Mouse (Mus musculus): Measurements from ENCODE around the gene Cox4i2.

The Cox4i2 gene

DNA sequence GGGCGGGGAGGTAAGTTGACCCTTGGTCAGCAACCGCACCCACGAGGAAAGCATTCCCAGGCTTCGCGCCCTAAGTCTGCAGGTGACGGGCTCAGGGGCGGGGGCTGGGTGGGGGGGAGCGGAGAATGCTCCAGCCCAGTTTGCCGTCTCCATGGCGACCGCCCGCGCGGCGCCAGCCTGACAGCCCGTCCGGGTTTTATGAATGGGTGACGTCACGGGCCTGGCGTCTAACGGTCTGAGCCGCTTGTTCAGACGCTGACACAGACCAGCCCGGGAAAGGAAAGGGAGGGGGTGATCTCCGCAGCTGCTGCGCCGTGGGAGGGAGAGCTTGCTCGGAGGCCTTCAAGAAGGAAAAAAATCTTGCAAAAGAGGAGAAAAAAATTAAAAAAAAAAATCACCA lies 19.0 kb upstream of the Cox4i2 start:
- DNase-seq (ENCODE audit: low spot score in 2 of 2): peak; percentile 90 to 94

DNA sequence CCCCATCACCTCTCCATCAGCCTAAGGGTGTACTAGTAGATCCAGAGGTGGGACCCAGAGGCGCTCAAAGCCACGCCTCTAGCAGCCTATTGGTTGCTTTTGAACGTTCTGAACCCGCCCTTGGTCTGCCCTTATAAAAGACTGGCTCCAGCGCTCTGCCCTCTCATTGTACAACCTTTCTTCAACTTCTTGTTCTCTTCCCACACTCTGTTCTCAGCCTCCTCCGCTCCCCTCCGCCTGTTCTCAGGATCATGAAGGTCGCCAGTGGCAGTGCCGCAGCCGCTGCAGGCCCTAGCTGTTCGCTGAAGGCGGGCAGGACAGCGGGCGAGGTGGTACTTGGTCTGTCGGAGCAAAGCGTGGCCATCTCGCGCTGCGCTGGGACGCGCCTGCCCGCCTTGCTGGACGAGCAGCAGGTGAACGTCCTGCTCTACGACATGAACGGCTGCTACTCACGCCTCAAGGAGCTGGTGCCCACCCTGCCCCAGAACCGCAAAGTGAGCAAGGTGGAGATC lies 17.8 kb upstream of the Cox4i2 start, which contains the start of gene Id1:
Gene Id1, plus strand, starts transcription at position 162 of the 512 bp plus-strand sequence.
- peak; percentile 61 to 64 for DNase-seq (ENCODE audit: low spot score in 2 of 2)

DNA sequence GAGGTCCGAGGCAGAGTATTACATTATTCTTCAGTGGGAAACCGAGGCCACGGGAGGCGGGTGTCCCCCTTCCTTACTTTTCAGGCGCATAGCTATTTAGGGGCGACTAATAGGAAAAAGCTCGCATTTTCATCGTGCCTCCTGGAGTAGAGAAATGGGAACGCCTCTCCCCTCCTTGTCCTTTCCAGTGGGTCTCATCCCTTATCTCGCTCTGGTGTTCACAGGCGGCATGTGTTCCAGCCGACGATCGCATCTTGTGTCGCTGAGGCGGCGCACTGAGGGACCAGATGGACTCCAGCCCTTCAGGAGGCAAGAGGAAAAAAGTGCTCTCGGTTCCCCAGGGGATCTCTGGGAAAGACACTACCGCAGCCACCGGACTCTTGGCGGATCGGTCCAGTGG lies 17.2 kb upstream of the Cox4i2 start:
- peak in 1 of 2 experiments; percentile 13 for DNase-seq (ENCODE audit: low spot score in 2 of 2)

DNA sequence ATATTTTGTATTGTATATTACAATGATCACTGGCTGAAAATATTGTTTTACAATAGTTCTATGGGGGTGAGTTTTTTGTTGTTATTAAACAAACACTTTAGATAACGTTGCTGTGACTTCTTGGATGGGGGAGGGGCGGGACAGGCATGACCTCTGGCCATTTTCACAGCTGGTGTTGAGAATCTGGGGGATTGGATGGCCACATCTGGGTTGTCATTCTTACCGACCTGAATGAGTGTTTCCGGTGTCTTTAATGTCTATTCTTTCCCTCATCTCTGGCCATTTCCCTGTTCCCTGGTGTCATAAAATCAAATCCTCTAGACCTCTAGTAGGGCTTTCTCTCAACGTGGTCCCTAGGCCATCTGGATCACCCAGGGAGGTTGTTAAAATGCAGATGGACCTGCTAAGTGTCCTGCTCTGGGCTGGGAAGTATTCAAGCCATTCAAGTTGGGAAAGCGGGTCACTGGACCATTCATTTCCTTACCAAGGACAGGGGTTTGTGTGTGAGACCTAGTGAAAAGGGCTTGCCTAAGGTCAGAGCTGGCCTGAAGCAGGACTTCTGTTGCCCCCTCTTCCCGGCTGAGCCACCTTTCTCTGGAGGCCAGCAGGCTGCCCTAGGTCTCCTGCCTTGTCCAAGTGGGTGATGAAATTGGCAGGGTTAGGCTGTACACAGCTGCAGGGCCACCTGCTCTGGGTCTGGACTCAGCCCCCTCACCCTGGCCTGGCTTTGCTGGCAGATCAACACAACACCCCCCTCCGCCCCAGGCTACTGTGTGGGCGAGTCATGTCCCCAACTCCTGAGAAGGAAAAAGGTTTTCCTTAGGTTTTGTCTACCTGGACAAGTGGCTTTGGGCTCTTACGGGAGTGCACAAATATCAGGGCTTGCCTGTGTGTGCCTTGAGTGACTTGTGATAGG lies 16.4 kb upstream of the Cox4i2 start:
- DNase-seq (ENCODE audit: low spot score in 2 of 2): no peak

DNA sequence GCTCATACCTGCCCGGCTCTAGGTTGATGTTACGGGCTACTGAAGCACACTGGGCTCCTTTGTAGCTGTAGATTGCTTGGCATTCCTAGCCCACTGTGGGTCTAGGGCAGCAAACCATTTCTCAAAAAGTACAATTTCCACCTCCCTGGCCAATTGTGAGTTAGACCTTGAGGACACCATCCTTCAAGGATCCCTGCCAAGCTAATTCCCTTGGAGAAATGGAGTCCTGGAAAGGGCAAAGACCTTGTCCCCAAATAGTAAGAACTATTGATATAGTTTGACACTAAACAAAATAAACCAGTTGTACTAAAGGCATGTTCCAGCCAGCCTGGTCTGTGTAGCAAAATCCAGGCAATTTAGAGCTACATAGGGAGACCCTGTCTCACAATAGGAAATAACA lies 15.6 kb upstream of the Cox4i2 start:
- DNase-seq (ENCODE audit: low spot score in 2 of 2): no peak

DNA sequence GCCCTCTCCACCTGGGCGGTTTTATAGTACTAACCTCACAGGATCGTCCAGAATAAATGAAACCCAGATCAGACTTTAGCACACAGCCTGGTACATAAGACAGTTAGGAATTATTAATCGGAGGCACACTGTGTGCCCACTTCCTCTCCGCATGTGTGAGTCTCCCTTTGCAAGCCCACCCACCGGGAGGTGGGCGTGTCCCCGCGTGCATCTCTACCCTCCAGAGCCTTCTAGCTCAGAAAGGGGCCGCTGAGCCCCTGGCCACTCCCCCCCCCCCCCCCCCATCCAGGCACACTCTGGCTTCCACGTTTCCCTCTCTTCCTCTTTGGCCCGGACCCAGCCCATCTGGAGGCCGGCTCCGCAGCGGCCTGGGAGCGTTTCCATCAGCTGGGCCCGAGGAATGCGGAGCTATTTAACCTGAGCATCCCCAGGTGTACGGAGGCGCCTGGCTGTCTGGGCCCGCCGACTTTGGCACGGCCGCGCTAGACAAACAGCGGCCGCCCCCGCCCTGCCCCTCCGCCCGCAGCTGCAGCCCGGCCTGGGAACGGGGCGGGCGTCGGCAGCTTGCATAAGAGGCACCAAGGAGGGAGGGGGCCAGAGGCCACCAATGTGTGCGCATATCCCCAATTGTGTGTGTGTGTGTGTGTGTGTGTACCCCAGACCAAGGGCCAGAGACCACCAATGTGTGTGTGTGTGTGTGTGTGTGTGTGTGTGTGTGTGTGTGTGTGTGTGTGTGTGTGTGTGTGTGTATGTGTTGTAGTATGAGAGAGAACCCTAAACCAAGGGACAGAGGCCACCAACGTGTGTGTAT lies 14.7 kb upstream of the Cox4i2 start:
- peak in 1 of 2 experiments; percentile 20 for DNase-seq (ENCODE audit: low spot score in 2 of 2)

DNA sequence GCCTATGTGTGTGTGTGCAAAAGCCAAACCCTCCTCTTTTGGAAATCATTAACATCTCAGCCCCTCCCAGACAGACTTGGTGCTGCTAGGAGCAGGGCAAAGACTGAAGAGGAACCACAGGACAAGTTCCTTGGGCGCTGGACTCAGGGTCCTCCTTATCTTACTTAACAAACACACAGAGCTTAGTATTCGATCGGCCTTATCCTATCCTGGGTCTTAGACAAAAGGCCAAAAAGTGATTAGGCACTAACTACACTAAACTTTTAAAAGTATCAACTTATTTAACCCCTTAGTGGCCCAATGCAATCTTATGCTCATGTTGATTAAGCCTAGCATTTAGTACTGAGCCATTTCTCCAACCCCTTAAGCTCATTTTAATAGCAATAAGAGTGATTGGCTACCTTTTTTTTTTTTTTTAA lies 14.1 kb upstream of the Cox4i2 start:
- DNase-seq (ENCODE audit: low spot score in 2 of 2): no peak

DNA sequence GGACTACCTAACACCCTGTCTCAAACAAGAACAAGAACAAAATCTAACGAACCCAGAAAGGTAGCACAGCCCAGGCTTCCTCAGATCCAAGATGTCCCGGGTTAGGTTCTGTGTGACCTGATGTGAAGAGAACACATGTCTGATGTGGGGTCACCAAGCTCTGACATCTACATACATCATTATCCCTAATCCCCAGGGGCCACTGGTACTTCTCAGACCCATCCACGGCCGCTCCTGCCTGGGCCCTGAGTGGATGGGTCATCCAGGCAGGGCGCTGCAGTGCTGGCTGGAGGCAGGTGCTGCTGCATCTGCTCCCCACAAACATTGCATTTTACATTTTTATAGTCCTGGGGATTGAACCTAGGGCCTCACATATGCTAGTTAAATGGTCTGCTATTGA lies 13.5 kb upstream of the Cox4i2 start:
- no peak for DNase-seq (ENCODE audit: low spot score in 2 of 2)

DNA sequence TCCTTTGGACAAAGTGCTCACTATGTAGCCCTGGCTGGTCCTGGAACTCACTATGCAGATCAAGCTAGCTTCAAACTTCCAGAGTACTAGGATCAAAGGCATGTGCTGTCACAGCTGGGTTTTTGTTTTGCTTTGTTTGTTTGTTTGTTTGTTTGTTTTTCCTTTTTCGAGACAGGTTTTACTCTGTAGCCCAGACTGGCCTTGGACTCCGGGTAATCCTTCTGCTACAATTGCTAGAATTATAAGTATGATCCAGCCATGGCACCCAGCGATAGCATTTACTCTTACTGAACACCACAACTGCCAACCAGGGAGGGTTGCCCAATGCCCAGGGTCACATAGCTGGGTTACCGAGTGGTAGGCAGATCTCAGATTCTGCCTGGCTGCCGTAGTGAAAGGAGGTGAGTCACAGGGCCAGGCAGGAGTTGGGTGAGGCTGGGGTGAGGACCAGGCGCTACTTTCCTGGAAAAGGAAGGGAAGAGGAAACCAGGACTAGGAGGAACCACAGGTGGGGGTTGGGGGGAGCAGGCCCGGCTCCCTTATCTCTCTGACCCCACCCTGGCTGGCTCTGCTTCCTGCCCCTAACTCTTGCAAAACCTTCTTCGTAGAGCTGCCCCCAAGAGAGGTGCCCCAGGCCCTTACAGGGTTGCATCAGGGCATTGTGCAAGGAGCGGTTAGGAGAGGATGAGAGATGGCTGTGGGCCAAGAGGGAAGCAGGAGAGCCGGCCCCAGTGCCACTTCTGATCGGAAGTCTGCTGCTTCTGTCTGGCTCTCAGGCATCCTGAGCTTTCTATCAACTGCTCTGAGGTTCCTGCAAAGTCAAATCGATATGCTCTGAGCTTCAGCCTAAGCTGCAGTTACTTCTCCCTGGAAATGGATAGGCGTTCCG lies 12.6 kb upstream of the Cox4i2 start:
- DNase-seq (ENCODE audit: low spot score in 2 of 2): no peak

DNA sequence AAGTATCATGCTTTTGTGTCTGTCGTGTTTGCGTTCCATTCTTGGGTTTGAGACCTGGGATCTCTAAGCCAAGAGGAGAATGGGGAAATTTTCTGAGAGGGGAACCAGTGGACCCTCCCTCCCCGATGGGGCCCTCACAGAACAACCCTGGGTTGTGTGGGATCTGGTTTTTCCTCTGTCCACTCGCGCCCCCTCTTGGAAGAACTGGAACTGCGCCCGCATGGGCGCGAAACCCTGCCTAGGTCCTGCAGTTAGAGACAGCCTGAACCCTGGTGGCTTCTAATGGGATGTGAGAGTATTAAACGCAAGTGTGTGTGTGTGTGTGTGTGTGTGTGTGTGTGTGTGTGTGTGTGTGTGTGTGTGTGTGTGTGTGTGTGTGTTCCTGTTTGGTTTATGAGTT lies 11.5 kb upstream of the Cox4i2 start:
- DNase-seq (ENCODE audit: low spot score in 2 of 2): no peak

DNA sequence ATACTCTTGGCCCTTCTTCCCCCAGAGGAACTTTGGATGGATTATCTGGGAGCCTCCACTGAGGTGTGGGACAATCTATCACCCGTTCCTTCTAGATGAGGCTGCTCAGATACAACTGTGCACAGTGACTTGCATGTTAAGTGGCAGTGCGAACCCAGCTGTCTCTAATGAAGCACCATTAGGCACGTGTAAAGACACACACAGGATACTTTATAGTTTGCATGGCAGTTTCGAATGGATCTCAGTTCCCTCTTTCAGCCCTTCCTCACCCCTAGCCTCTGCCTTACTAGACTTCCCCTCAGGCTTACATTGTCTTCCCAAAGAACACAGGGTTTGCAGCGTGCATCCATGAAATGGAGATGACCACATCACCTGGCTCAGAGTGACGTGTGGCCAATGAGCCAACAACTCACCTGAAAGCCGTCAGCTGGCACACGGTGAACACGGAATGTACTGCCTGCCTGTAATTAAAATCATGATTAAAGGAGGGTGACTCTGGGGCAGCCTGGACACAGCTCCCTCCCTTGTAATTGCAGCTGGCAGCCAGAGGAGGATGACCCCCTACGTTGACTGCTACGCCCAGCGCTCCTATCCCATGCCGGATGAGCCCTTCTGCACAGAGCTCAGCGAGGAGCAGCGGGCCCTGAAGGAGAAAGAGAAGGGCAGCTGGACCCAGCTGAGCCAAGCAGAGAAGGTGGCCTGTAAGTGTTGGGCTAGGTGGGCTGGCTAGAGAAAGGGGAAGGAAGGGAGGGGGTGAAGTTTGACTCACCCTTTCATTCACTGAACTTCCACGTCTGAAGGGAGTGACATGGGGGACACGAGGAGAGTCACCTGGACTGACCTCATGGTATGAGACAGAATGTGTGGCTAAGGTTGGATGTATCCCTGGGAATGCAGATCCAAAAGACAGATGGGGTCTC lies 2.8 kb downstream of the Cox4i2 start:
- DNase-seq (ENCODE audit: low spot score in 2 of 2): no peak

DNA sequence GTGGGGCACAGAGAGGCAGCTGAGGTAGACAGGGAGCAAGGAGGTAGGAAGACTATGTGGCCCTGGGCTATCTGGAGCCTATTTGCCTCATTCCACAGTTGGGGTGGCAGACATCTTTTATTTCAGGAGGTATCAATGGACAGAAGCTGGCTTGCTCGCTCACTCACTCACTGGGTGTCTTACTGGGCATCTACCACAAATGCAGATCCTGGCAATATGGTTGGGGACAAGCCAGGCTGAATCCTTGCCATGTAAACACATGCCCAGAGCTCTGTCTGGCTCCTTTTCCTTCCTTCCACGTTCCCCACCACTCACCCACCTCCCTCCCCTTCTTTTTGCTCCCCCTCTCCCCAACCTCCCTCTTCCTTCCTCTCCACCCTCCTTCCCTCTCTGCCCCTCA lies 3.5 kb downstream of the Cox4i2 start:
- no peak for DNase-seq (ENCODE audit: low spot score in 2 of 2)

DNA sequence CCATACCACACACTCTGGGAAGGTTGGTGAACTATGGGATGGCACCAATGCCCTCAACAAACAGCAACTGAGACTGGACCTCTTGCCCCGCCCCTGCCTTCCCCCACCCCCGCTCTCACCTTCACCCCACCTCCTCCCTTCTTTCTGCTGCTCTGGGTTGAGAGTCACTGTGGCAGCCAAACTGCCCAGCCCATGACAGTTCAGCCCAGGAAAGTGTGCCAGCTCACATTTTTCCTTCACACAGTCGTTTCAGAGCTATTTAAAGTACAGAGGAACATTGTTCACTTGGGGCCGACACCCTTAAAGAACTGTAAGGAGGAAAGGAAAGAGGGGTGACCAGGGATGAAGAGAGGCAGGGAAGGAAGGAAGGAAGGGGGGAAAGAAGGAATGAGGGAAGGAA lies 4.4 kb downstream of the Cox4i2 start:
- DNase-seq (ENCODE audit: low spot score in 2 of 2): no peak

DNA sequence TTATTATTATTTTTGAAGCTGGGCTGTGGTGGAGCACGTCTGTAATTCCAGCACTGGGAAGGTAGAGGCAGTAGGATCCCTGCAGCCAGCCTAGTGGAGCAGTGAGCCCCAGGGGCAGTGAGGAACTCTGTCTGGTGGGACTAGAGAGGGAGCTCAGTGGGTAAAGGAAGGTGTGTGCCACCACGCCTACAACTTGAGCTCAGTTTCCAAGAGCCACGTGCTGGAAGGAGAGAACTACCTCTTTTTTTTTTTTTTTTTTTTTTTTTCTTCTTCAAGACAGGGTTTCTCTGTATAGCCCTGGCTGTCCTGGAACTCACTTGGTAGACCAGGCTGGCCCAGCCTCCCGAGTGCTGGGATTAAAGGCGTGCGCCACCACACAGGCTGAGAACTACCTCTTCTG lies 9.3 kb downstream of the Cox4i2 start:
- DNase-seq (ENCODE audit: low spot score in 2 of 2): no peak

DNA sequence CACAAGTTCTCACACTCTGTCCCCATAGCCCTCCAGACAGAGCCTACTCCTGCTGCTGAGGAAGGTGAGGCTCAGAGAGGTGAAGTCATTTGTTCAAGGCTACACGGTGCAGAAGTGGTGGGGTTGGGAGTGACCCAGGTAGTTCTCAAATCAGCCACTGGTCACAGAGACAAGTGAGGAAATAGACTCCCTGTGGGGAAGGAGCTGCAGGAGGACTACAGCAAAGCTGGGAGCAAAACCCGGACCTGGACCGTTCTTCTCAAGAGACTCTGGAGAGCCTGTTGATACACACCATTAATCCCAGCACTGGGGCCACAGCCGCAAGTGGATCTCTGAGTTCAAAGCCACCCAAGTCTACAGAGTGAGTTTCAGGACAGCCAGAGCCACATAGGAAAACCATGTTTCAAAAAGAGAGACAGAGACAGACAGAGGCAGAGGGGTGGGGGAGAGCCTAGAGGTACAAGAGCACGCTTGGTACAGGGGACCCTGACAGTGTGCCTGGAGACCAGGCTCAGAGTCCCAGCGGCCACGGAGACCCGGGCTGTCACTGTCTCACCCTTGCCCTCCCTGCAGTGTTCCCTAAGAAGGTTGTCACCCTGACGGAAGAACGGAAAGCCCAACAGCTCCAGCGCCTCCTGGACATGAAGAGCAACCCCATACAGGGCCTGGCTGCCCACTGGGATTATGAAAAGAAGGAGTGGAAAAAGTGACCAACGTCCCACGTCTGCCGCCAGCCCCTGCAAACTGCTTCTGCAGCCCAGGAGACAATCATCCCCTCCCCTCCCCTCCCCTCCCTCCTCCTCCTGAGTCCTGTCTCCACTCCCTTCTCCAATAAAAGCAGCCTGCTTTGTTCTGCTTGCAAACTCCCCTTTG lies 10.4 kb downstream of the Cox4i2 start:
- DNase-seq (ENCODE audit: low spot score in 2 of 2): no peak

DNA sequence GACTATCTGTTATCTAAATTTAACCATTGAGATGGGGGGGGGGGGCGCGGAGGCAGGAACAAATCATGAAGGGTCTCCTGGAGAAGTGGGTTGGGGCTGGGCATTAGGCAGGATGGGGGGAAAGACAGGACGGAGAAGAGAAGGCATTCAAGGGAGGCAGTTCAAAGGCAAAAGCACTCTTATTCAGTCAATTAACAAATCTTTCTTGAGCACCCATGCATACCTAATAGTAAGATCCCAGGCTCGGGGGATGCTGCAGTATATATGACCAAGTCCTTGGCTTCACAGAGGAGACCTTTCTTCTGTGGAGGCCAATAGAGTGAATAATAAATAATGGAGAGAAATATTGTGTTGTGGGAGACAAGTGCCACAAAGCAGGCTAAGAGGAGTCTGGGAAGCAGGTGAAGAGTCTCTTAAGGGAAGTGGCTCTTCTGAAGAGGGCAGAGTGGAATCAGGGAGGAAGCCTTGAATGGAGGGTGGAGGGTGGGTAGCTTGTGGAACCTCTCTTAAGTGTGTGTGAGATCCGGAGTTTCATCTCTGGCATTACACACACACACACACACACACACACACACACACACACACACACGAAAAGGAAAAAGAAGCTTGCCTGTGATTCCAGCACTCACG lies 11.2 kb downstream of the Cox4i2 start:
- no peak for DNase-seq (ENCODE audit: low spot score in 2 of 2)

DNA sequence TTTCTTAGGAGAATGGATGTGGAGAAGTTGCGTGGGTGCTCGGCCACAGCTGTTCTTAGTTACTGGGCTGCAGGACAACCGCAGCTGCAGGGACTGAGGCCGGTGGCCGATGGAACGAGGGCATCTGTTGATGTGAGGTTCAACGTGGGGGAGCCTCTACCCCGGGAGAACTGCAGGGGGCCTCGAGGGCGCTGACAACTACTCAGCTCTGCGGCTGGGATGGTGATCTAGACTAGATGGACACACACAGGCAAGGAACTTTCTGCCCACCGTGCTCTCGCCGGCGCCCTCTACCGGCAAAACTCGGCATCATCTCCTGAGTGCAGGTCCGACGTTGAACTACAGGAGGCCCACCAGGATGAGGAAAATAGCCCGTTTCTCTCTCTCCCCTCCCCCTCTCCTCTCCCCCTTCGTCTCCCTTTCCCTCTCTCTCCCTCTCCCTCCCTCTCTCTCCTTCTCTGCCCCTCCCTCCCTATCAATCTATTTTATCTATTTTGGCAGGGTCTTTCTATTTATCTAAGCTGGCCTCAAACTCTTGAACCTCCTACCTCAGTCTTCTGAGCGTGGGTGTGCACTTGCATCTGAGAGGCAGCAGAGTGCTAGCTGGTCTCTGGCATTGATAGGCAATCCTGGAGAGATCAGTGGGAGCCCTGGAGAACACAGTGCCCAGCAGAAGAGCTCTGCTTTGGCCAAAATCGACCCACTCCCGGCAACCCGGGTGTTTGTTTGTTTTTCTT lies 12.6 kb downstream of the Cox4i2 start:
- DNase-seq (ENCODE audit: low spot score in 2 of 2): peak; percentile 86 to 87

DNA sequence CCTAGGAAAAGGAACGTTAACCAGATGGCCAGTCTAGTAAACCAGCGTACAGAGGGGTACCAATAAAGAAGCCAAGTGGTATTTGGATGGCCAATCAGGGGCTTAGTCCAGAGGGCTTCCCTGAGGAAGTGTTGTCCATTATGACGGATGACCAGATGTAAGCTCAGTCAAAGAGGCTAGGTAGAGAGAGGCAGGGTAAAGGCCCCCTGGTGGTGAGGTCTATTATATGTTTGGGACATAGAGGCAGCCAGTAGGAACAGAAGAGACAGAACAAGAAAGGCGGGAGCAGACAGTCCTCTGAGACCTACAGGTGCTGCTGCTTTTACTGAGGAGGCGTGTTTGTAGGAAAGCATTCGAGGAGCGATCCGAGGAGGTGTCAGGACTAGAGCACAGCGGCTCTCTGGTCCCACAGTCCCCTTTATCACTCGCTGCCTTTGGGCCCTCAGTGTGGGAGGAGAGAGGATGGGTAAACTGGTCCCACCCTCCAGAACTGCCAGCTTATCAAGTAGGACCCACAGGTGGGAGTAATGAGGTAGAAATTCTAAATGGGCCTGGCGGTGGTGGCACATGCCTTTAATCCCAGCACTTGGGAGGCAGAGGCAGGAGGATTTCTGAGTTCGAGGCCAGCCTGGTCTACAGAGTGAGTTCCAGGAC lies 13.8 kb downstream of the Cox4i2 start:
- DNase-seq (ENCODE audit: low spot score in 2 of 2): no peak
